Mouse (Mus musculus) neural tube, embryonic 11.5 days (tissue): Measurements from ENCODE around the gene Dock4. TPM values are rescaled to one million over a fixed set of nuclear protein-coding genes. Genes with fewer than 3 reads are reported as not detected.

Experiments
- ATAC-seq: fragments of 200-750 bp; cut with Nextera tagmentation; 2 replicates; pipeline ENCODE4 v1.8.0; 2017; ENCODE audit warnings: moderate number of reproducible peaks, mild to moderate bottlenecking, moderate TSS enrichment, moderate library complexity; ENCODE audit not compliant: insufficient read depth, low FRiP score, low TSS enrichment
- DNase-seq: peaks from one replicate; pipeline ENCODE4 v3.0.0-alpha.2; 2015; ENCODE audit warnings: low spot score
- H3K27ac ChIP-seq: fragments of 300-500 bp; sonication (generic); 2 replicates; pipeline ENCODE4 v1.5.1; 2014; ENCODE audit warnings: low read depth, mild to moderate bottlenecking, low read length
- H3K27me3 ChIP-seq: fragments of 300-500 bp; sonication (generic); 2 replicates; pipeline ENCODE4 v1.6.1; 2014; ENCODE audit warnings: mild to moderate bottlenecking, low read length, mixed read lengths; ENCODE audit not compliant: control insufficient read depth, insufficient read depth
- H3K36me3 ChIP-seq: fragments of 300-500 bp; sonication (generic); 2 replicates; pipeline ENCODE4 v1.6.1; 2014; ENCODE audit warnings: mild to moderate bottlenecking, low read length, moderate library complexity, mixed read lengths; ENCODE audit not compliant: control insufficient read depth, insufficient read depth
- H3K4me1 ChIP-seq: fragments of 300-500 bp; sonication (generic); 2 replicates; pipeline ENCODE4 v1.6.1; 2014; ENCODE audit warnings: low read length, mixed read lengths; ENCODE audit not compliant: control insufficient read depth, insufficient read depth
- H3K4me2 ChIP-seq: fragments of 300-500 bp; sonication (generic); 2 replicates; pipeline ENCODE4 v1.6.1; 2014; ENCODE audit warnings: low read depth, mild to moderate bottlenecking, moderate library complexity
- H3K4me3 ChIP-seq: fragments of 300-500 bp; sonication (generic); 2 replicates; pipeline ENCODE4 v1.5.1; 2014; ENCODE audit warnings: low read depth, low read length
- H3K9ac ChIP-seq: fragments of 300-500 bp; sonication (generic); 2 replicates; pipeline ENCODE4 v1.6.1; 2014; ENCODE audit warnings: mild to moderate bottlenecking, low read length
- H3K9me3 ChIP-seq: fragments of 300-500 bp; sonication (generic); 2 replicates; pipeline ENCODE4 v1.6.1; 2016; ENCODE audit warnings: low read length; ENCODE audit not compliant: control insufficient read depth
- WGBS: fragments of 180-500 bp; shearing (Covaris S2); extraction: QIAGEN DNeasy Blood & Tissue Kit; methylation state at CpG from one replicate; pipeline ENCODE4 v1.1.7; 2014; 5-methylcytosine and 5-hydroxymethylcytosine counted together
- polyA plus RNA-seq: library from polyadenylated mRNA; unstranded; fragments of >200 nt; fragmentation: Nextera tagmentation; extraction: Ambion mirVana; gene quantifications from 2 replicates; pipeline ENCODE4 v1.2.1, GENCODE M21; 2014

Dock4 gene
- polyA plus RNA-seq, 1 experiment from 2014 or later, result 19.6 TPM

- DNase-seq, result no peak
- no peaks in the 10 kb centered on the region for H3K36me3 ChIP-seq
- 82% methylated on average over 4 of the region's 4 CpGs for WGBS
- ATAC-seq, result no peak
- no peak overlapping the region for H3K4me3 ChIP-seq
- no peak overlapping the region for H3K27ac ChIP-seq
- H3K9ac ChIP-seq, result no peak overlapping the region
- H3K4me2 ChIP-seq, result no peak overlapping the region
- no peaks in the 10 kb centered on the region for H3K4me1 ChIP-seq
- no peaks in the 10 kb centered on the region for H3K27me3 ChIP-seq
- H3K9me3 ChIP-seq, result no peaks in the 10 kb centered on the region
Observed at GRCm38 (mm10) chr12:40679713-40680112, 234.0 kb downstream of the Dock4 start.

- H3K36me3 ChIP-seq, result no peaks in the 10 kb centered on the region
- H3K4me2 ChIP-seq, result no peak overlapping the region
- H3K9ac ChIP-seq, result no peak overlapping the region
- no peak for ATAC-seq
- DNase-seq, result peak; percentile 33
- H3K4me3 ChIP-seq, result no peak overlapping the region
- H3K4me1 ChIP-seq, result no peaks in the 10 kb centered on the region
- H3K27me3 ChIP-seq, result no peaks in the 10 kb centered on the region
- H3K27ac ChIP-seq, result no peak overlapping the region
- WGBS, result 89% methylated on average over 1 of the region's 1 CpGs
- no peaks in the 10 kb centered on the region for H3K9me3 ChIP-seq
Observed at GRCm38 (mm10) chr12:40680551-40680950, 234.8 kb downstream of the Dock4 start.

- DNase-seq (no peak), ATAC-seq (no peak)
- H3K9me3 ChIP-seq, result no peaks in the 10 kb centered on the region
- 84% methylated on average over 4 of the region's 4 CpGs for WGBS
- H3K36me3 ChIP-seq, result no peaks in the 10 kb centered on the region
- no peak overlapping the region for H3K4me2 ChIP-seq
- H3K9ac ChIP-seq, result no peak overlapping the region
- H3K4me3 ChIP-seq, result no peak overlapping the region
- H3K4me1 ChIP-seq, result no peaks in the 10 kb centered on the region
- no peak overlapping the region for H3K27ac ChIP-seq
- H3K27me3 ChIP-seq, result no peaks in the 10 kb centered on the region
Observed at GRCm38 (mm10) chr12:40691444-40691843, 245.7 kb downstream of the Dock4 start.

- no peaks in the 10 kb centered on the region for H3K4me1 ChIP-seq
- H3K9ac ChIP-seq, result no peak overlapping the region
- no peak overlapping the region for H3K4me3 ChIP-seq
- H3K4me2 ChIP-seq, result no peak overlapping the region
- 59% methylated on average over 2 of the region's 2 CpGs for WGBS
- no peak overlapping the region for H3K27ac ChIP-seq
- DNase-seq, result no peak
- no peaks in the 10 kb centered on the region for H3K9me3 ChIP-seq
- no peak for ATAC-seq
- no peaks in the 10 kb centered on the region for H3K36me3 ChIP-seq
- no peaks in the 10 kb centered on the region for H3K27me3 ChIP-seq
Observed at GRCm38 (mm10) chr12:40694082-40694721, 248.4 kb downstream of the Dock4 start.

GRCm38 (mm10) chr12:40698330-40698729, 252.6 kb downstream of the Dock4 start:
- no peak overlapping the region for H3K4me2 ChIP-seq
- no peaks in the 10 kb centered on the region for H3K4me1 ChIP-seq
- H3K9me3 ChIP-seq, result no peaks in the 10 kb centered on the region
- H3K36me3 ChIP-seq, result no peaks in the 10 kb centered on the region
- no peak overlapping the region for H3K27ac ChIP-seq
- no peak overlapping the region for H3K4me3 ChIP-seq
- DNase-seq, result no peak
- ATAC-seq, result no peak
- 92% methylated on average over 4 of the region's 4 CpGs for WGBS
- H3K9ac ChIP-seq, result no peak overlapping the region
- no peaks in the 10 kb centered on the region for H3K27me3 ChIP-seq

GRCm38 (mm10) chr12:40702233-40702792, 256.6 kb downstream of the Dock4 start:
- Histone ChIP-seq H3K9me3 (no peaks in the 10 kb centered on the region), H3K4me2 (no peak overlapping the region), H3K27me3 (no peaks in the 10 kb centered on the region), H3K36me3 (no peaks in the 10 kb centered on the region), H3K4me1 (no peaks in the 10 kb centered on the region), H3K9ac (no peak overlapping the region), H3K27ac (no peak overlapping the region), H3K4me3 (no peak overlapping the region)
- 68% methylated on average over 5 of the region's 5 CpGs for WGBS
- DNase-seq (no peak), ATAC-seq (no peak)

GRCm38 (mm10) chr12:40704296-40704695, 258.5 kb downstream of the Dock4 start:
- no peak overlapping the region for H3K27ac ChIP-seq
- H3K4me3 ChIP-seq, result no peak overlapping the region
- H3K9me3 ChIP-seq, result no peaks in the 10 kb centered on the region
- 28% methylated on average over 5 of the region's 5 CpGs for WGBS
- no peaks in the 10 kb centered on the region for H3K4me1 ChIP-seq
- ATAC-seq (no peak), DNase-seq (no peak)
- H3K36me3 ChIP-seq, result no peaks in the 10 kb centered on the region
- H3K9ac ChIP-seq, result no peak overlapping the region
- H3K27me3 ChIP-seq, result no peaks in the 10 kb centered on the region
- no peak overlapping the region for H3K4me2 ChIP-seq

GRCm38 (mm10) chr12:40707108-40707507, 261.4 kb downstream of the Dock4 start:
- no peaks in the 10 kb centered on the region for H3K27me3 ChIP-seq
- H3K27ac ChIP-seq, result no peak overlapping the region
- H3K36me3 ChIP-seq, result no peaks in the 10 kb centered on the region
- WGBS, result 94% methylated on average over 1 of the region's 1 CpGs
- H3K9ac ChIP-seq, result no peak overlapping the region
- H3K4me2 ChIP-seq, result no peak overlapping the region
- no peak overlapping the region for H3K4me3 ChIP-seq
- no peaks in the 10 kb centered on the region for H3K4me1 ChIP-seq
- H3K9me3 ChIP-seq, result no peaks in the 10 kb centered on the region
- ATAC-seq (no peak), DNase-seq (no peak)

- no peaks in the 10 kb centered on the region for H3K9me3 ChIP-seq
- H3K4me3 ChIP-seq, result no peak overlapping the region
- ATAC-seq (no peak), DNase-seq (no peak)
- no peak overlapping the region for H3K27ac ChIP-seq
- H3K27me3 ChIP-seq, result no peaks in the 10 kb centered on the region
- no peak overlapping the region for H3K9ac ChIP-seq
- no peak overlapping the region for H3K4me2 ChIP-seq
- H3K4me1 ChIP-seq, result no peaks in the 10 kb centered on the region
- 70% methylated on average over 2 of the region's 2 CpGs for WGBS
- no peaks in the 10 kb centered on the region for H3K36me3 ChIP-seq
Observed at GRCm38 (mm10) chr12:40709094-40709493, 263.3 kb downstream of the Dock4 start.
